Mouse (Mus musculus) retina, adult 2 months (tissue): Measurements from ENCODE around the gene Cd68.
"Not testable (repeated sequence)": the region's sequence is repeated elsewhere in the genome, so short reads cannot be mapped to it uniquely, and the experiment has no call there.

Source experiments
- DNase-seq: peaks from one replicate; pipeline ENCODE4 v3.0.0-alpha.2; 2012; ENCODE audit warnings: low read depth, low spot score

The Cd68 gene

DNA sequence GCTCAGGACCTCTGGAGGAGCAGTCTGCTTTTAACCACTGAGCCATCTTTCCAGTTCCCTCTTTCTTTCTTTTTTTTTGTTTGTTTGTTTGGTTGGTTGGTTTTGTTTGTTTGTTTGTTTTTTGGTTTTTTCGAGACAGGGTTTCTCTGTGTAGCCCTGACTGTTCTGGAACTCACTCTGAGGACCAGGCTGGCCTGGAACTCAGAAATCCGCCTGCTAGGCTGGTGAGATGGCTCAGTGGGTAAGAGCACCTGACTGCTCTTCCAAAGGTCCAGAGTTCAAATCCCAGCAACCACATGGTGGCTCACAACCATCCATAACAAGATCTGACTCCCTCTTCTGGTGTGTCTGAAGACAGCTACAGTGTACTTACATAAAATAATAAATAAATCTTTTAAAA lies 41.6 kb downstream of the Cd68 start:
- DNase-seq: not testable (repeated sequence)

DNA sequence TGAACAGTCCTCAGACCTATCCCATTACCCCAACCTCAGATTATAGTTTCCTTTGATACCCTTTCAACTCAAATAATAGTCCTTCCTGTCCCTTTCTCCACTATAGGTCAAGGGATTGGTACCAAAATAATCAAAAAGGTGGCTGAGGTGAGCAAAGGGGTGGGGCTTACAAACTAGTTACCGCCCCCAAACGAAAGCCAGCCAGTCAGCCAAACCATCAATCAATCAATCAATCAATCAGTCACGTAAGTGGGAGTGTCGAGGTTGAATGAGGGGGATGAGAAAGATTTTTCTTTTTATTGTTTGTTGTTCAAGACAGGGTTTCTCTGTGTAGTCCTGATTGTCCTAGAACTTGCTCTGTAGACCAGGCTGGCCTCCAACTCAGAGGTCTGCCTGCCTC lies 42.9 kb downstream of the Cd68 start:
- no peak for DNase-seq

DNA sequence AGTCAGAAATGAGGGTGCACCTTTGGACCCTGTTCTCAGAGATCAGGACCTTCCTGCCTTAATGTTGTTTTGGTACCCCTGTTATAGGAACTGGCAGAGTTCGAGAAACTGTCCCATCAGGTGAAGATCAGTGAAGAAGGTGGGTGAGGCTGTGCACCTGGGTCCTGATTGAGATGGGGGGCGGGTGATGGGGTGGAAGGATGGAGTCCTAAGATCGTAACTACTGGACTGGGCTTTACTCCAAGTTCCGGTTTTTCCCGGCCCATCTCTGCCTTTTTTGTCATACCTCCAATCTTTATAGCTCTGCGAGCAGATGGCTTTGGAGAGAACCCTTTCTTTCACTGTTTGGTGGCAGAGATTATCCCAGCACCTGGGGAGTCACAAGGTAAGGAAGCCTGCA lies 43.5 kb downstream of the Cd68 start:
- DNase-seq: no peak

DNA sequence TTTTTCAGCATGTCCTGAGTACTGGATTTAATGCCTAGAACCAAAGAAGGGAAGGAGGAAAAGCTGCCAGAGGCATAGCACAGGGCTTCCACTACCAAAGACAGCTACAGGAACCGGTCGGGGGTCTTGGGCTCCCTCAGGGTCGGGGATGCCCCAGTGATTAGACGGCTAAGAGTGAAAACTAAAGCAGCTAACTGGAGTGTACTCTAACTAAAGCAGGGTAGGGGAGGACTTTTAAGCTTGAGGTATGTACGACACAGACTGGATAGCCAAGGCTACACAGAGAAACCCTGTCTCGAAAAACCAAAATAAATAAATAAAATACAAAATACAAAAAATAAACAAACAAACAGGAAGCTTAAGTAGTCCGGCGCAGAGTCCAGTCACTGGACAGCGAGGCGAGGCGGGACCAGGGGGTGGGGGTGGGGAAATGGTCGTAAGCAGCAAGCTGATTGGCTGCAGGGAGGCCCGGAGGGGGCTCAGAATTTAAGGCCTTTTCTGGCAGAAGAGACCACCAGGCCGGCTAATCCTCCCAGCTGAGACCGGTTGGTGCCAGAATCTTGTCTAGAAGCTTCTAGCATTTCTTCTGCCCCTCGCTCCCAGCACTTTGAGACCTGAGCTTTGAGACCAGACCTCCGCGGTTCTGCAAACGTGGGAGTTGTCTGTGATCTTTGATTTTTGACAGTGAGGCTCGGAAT lies 44.2 kb downstream of the Cd68 start, which contains the start of gene Sat2:
TSS of gene Sat2 (plus strand) at position 454 of the 698 bp plus-strand sequence.
- DNase-seq: no peak

DNA sequence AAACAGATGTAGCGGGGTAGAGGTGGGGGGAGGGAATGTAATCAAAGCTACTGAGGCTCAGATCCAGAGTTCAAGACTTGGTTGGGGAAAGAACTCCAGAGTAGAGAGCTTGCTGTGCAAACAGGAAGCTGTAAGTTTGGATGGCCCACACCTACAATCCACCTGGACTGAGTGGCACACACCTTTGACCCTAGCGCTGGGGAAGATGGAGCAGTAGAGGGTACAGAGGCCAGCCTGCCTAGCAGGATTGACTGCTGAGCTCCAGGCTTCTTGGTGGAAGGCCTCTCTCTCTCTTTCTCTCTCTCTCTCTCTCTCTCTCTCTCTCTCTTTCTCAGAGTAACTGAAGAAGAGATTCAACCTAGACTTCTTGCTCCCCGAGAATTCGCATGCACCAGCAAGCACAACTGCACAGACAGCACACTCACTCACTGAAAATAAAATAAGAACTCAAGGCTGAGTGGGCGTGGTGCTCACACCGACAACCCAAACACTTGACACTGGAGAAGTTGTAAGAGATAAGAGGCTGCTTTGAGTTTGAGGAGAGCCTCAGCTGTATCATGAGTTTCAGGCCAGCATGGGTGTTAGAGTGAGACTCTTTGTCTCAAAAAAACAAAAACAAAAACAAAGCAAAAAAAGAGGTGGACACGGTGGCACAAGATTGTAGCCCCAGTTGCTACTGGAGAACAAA lies 45.4 kb downstream of the Cd68 start:
- DNase-seq: no peak

DNA sequence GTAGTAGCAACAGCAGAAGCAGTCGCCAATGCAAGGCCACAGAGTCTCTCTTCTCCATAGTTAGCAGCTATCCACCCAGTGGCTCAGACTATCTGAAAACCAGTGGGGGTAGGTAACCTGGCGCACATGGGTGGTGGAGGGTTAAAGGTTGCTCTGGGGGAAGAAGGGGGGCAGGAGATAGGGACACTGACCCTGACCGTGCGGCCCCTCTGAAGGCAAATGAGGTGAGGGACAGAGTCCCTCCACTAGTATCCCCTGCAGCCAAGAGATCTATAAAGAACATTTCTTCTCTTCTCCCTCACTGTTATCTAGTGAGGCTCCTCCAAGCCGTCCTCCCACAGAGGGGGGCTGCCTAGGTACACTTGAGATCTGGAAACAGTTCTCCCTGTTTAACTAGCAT lies 48.1 kb downstream of the Cd68 start, which contains the start of gene Shbg:
TSS of gene Shbg (minus strand) at position 101 of the 400 bp plus-strand sequence.
- no peak for DNase-seq

DNA sequence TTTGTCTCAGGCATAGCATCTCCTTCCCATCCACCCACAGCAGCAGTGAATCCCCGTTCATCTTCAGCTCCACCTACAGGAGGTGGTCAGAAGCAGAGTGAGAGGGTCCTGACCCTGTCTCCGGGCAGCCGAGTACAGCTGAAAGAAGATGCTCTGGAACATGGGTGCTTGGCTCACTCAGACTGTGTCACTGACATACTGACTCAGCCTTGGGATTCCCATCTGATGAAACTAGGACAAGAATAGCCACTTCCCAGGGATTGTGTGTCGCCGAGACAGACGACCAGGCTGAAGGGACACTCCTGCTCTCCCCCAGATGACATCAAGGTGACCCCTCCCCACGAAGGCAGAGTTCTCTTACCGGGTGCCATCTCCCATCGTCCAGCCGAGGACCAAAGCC lies 49.2 kb downstream of the Cd68 start:
- DNase-seq: no peak

DNA sequence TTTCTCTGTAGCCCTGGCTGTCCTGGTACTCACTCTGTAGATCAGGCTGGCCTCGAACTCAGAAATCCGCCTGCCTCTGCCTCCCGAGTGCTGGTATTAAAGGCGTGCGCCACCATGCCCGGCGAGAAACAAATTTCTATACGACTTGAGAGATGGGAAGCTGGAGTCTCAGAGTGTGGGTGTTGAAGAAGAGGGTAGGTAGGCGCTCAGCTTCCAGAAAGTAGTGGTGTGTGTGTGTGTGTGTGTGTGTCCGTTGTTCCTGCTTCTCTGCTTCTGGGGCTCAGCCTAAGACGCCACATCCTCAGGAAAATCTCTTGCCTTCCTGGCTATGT lies 51.7 kb downstream of the Cd68 start:
- not testable (repeated sequence) for DNase-seq
